In genomic region chr5:134183162-134183561, GRCm38 (mm10) we compare ENCODE assay signal across 8 mouse cellular contexts. TPM values are rescaled to one million over a fixed set of nuclear protein-coding genes. Genes with fewer than 3 reads are reported as not detected.
DNase-seq lines count a peak whose midpoint lies in the region; ATAC-seq and TF ChIP-seq lines count a peak whose summit lies in the region.

No protein-coding gene starts in this region.

- no peaks in the 10 kb centered on the region for H3K36me3 ChIP-seq in limb, embryonic 13.5 days
- H3K36me3 ChIP-seq in stomach, embryonic 16.5 days (ENCODE audit: control insufficient read depth, insufficient read depth, low read length): no peaks in the 10 kb centered on the region

- peak overlapping the region; percentile 69 for H3K4me3 ChIP-seq in cerebellum, adult 2 months (replicated peaks; ENCODE audit: insufficient read depth, low read depth, low read length)
- H3K4me3 ChIP-seq in limb, embryonic 13.5 days: peak overlapping the region; percentile 65
- H3K4me3 ChIP-seq in stomach, embryonic 16.5 days (replicated peaks; ENCODE audit: low read length): peak overlapping the region; percentile 63

- H3K4me2 ChIP-seq in limb, embryonic 13.5 days (replicated peaks): peak overlapping the region; percentile 76
- H3K4me2 ChIP-seq in stomach, embryonic 16.5 days (ENCODE audit: low read depth, low read length): peak overlapping the region; percentile 93

- no peak for TF ChIP-seq POLR2A in cerebellum, adult 2 months (IDR thresholded peaks at IDR 0.05; ENCODE audit: borderline replicate concordance, insufficient read depth, low read length)

- no peak for DNase-seq in cerebellum, adult 2 months
- no peak for DNase-seq in cerebellum, postnatal 4 days (ENCODE audit: low spot score in 2 of 2)
- DNase-seq in retina, embryonic 14.5 days (ENCODE audit: low spot score): peak; percentile 15
- DNase-seq in retina, postnatal 1 day: no peak
- DNase-seq in yolk sac, embryonic 10.5 days (ENCODE audit: low spot score): no peak
- DNase-seq in layer of hippocampus, adult 9-11 months: no peak

- peaks cover 11% of the 10 kb centered on the region; the same call in 1 of the 2 replicates for H3K4me1 ChIP-seq in cerebellum, adult 2 months (ENCODE audit: control insufficient read depth, insufficient read depth, low read length)
- H3K4me1 ChIP-seq in limb, embryonic 13.5 days: peaks cover 17% of the 10 kb centered on the region
- H3K4me1 ChIP-seq in stomach, embryonic 16.5 days (ENCODE audit: control insufficient read depth, insufficient read depth, low read length): peaks cover 16% of the 10 kb centered on the region

- peak overlapping the region; percentile 77 for H3K9ac ChIP-seq in limb, embryonic 13.5 days
- H3K9ac ChIP-seq in stomach, embryonic 16.5 days (ENCODE audit: low read length): peak overlapping the region; percentile 83

- peak overlapping the region; percentile 80; the same call in 1 of the 2 replicates for H3K27ac ChIP-seq in cerebellum, adult 2 months (ENCODE audit: insufficient read depth, low read length)
- 0 out of 2 replicates have a peak overlapping the region, but pooled peaks have one; percentile 92 for H3K27ac ChIP-seq in limb, embryonic 13.5 days
- peak overlapping the region; percentile 90 for H3K27ac ChIP-seq in stomach, embryonic 16.5 days (ENCODE audit: low read length)

- no peaks in the 10 kb centered on the region for H3K27me3 ChIP-seq in cerebellum, adult 2 months (ENCODE audit: control insufficient read depth, insufficient read depth, low read length)
- no peaks in the 10 kb centered on the region for H3K27me3 ChIP-seq in limb, embryonic 13.5 days
- no peaks in the 10 kb centered on the region for H3K27me3 ChIP-seq in stomach, embryonic 16.5 days (ENCODE audit: control insufficient read depth, insufficient read depth, low read length)

- TF ChIP-seq CTCF in cerebellum, adult 2 months (IDR thresholded peaks at IDR 0.05; ENCODE audit: borderline replicate concordance, insufficient read depth, low read depth, low read length): no peak

- ATAC-seq in limb, embryonic 13.5 days (ENCODE audit: low FRiP score, low read depth): no peak
- ATAC-seq in stomach, embryonic 16.5 days (ENCODE audit: insufficient read depth, low FRiP score): no peak

- WGBS in cerebellum, adult 2 months: 44% methylated on average over 7 of the region's 7 CpGs
- WGBS in limb, embryonic 13.5 days: 51% methylated on average over 7 of the region's 7 CpGs
- 37% methylated on average over 7 of the region's 7 CpGs for WGBS in stomach, embryonic 16.5 days

- 0 out of 2 replicates have a peak, but pooled peaks cover 3% of the 10 kb centered on the region for H3K9me3 ChIP-seq in limb, embryonic 13.5 days
- no peaks in the 10 kb centered on the region; the same call in 1 of the 2 replicates for H3K9me3 ChIP-seq in stomach, embryonic 16.5 days (replicated peaks; ENCODE audit: control insufficient read depth, low read length)

RNA-seq across cellular contexts. Expression of gene Gtf2ird2, which starts 0.7 kb away (rescaled TPM):
- 17.6 and 18.4 TPM in 2 replicates for polyA plus RNA-seq in cerebellum, adult 2 months (2012; rRNA removed)
- polyA plus RNA-seq in limb, embryonic 13.5 days (2015; fragmentation: Nextera tagmentation; extraction: Ambion mirVana): 11.0 and 11.9 TPM in 2 replicates
- polyA plus RNA-seq in stomach, embryonic 16.5 days (2015; fragmentation: Nextera tagmentation; extraction: Ambion mirVana): 7.1 and 8.1 TPM in 2 replicates

RNA-seq across cellular contexts. Expression of gene Rcc1l, which starts 6.6 kb away (rescaled TPM):
- polyA plus RNA-seq in cerebellum, adult 2 months (2012; rRNA removed): 15.7 and 16.5 TPM in 2 replicates
- polyA plus RNA-seq in limb, embryonic 13.5 days (2015; fragmentation: Nextera tagmentation; extraction: Ambion mirVana): 34.2 and 35.1 TPM in 2 replicates
- 20.7 and 25.6 TPM in 2 replicates for polyA plus RNA-seq in stomach, embryonic 16.5 days (2015; fragmentation: Nextera tagmentation; extraction: Ambion mirVana)

RNA-seq across cellular contexts. Expression of gene Ncf1, which starts 46.3 kb away (rescaled TPM):
- polyA plus RNA-seq in cerebellum, adult 2 months (2012; rRNA removed): 2.5 and 3.0 TPM in 2 replicates
- 2.7 and 2.8 TPM in 2 replicates for polyA plus RNA-seq in limb, embryonic 13.5 days (2015; fragmentation: Nextera tagmentation; extraction: Ambion mirVana)
- 7.1 and 8.2 TPM in 2 replicates for polyA plus RNA-seq in stomach, embryonic 16.5 days (2015; fragmentation: Nextera tagmentation; extraction: Ambion mirVana)
